Mouse (Mus musculus): Measurements from ENCODE around the gene Cluap1. TPM values are rescaled to one million over a fixed set of nuclear protein-coding genes. Genes with fewer than 3 reads are reported as not detected.

The Cluap1 gene
- total RNA-seq, 1 experiment: 12.6 TPM

- Histone ChIP-seq H3K36me3 (ENCODE audit: control insufficient read depth, insufficient read depth, low read length, poor library complexity, severe bottlenecking) (peaks cover 5% of the 10 kb centered on the region; the same call in 1 of the 2 replicates), H3K27ac (ENCODE audit: insufficient read depth, low read depth, low read length, poor library complexity, severe bottlenecking) (no peak overlapping the region), H3K9me3 (ENCODE audit: control insufficient read depth, insufficient read depth, low read depth, low read length) (no peaks in the 10 kb centered on the region), H3K9ac (ENCODE audit: insufficient read depth, low read depth, low read length, poor library complexity, severe bottlenecking) (no peak overlapping the region), H3K4me3 (ENCODE audit: insufficient read depth in 1 of 2, low read depth in 1 of 2, low read length in 2 of 2, poor library complexity in 1 of 2, severe bottlenecking in 1 of 2) (no peak overlapping the region), H3K4me1 (ENCODE audit: control insufficient read depth in 2 of 2, insufficient read depth in 2 of 2, low read length in 2 of 2, poor library complexity in 1 of 2) (peaks cover 2% of the 10 kb centered on the region in 2 experiments; a peak in 1 of 4 replicates)
- no peak for DNase-seq (ENCODE audit: low read depth, low spot score)
- TF ChIP-seq MAFK (IDR thresholded peaks at IDR 0.05; ENCODE audit: insufficient read depth, low read depth, low read length) (no peak), HCFC1 (IDR thresholded peaks at IDR 0.05; ENCODE audit: borderline replicate concordance, insufficient read depth, low read length) (no peak), ZNF384 (IDR thresholded peaks at IDR 0.05; ENCODE audit: low read depth, low read length) (no peak), ZC3H11A (IDR thresholded peaks at IDR 0.05; ENCODE audit: borderline replicate concordance, low read depth, low read length) (no peak), CHD2 (IDR thresholded peaks at IDR 0.05; ENCODE audit: low read depth, low read length) (no peak)
- in situ Hi-C loops (cut with MboI; ENCODE audit: low sequenced_read_pairs in 2 of 2, unreplicated experiment in 2 of 2): no loop called here
Observed at GRCm38 (mm10) chr16:3928582-3928981, 20.0 kb downstream of the Cluap1 start.

- in situ Hi-C loops (cut with MboI; ENCODE audit: low sequenced_read_pairs in 2 of 2, unreplicated experiment in 2 of 2): no loop called here
- Histone ChIP-seq H3K9me3 (ENCODE audit: control insufficient read depth, insufficient read depth, low read depth, low read length) (no peaks in the 10 kb centered on the region), H3K36me3 (ENCODE audit: control insufficient read depth, insufficient read depth, low read length, poor library complexity, severe bottlenecking) (peaks cover 3% of the 10 kb centered on the region; the same call in 1 of the 2 replicates), H3K4me1 (ENCODE audit: control insufficient read depth in 2 of 2, insufficient read depth in 2 of 2, low read length in 2 of 2, poor library complexity in 1 of 2) (peaks cover 2% of the 10 kb centered on the region in 2 experiments; a peak in 1 of 4 replicates), H3K9ac (ENCODE audit: insufficient read depth, low read depth, low read length, poor library complexity, severe bottlenecking) (no peak overlapping the region), H3K27ac (ENCODE audit: insufficient read depth, low read depth, low read length, poor library complexity, severe bottlenecking) (no peak overlapping the region), H3K4me3 (ENCODE audit: insufficient read depth in 1 of 2, low read depth in 1 of 2, low read length in 2 of 2, poor library complexity in 1 of 2, severe bottlenecking in 1 of 2) (no peak overlapping the region)
- no peak for TF ChIP-seq CHD2 (IDR thresholded peaks at IDR 0.05; ENCODE audit: low read depth, low read length)
- TF ChIP-seq ZC3H11A (IDR thresholded peaks at IDR 0.05; ENCODE audit: borderline replicate concordance, low read depth, low read length): no peak
- no peak for TF ChIP-seq MAFK (IDR thresholded peaks at IDR 0.05; ENCODE audit: insufficient read depth, low read depth, low read length)
- no peak for TF ChIP-seq HCFC1 (IDR thresholded peaks at IDR 0.05; ENCODE audit: borderline replicate concordance, insufficient read depth, low read length)
- TF ChIP-seq ZNF384 (IDR thresholded peaks at IDR 0.05; ENCODE audit: low read depth, low read length): no peak
- no peak for DNase-seq (ENCODE audit: low read depth, low spot score)
Observed at GRCm38 (mm10) chr16:3929151-3929550, 20.6 kb downstream of the Cluap1 start.

GRCm38 (mm10) chr16:3933536-3933935 is 24.9 kb downstream of the Cluap1 start:
- TF ChIP-seq MAFK (IDR thresholded peaks at IDR 0.05; ENCODE audit: insufficient read depth, low read depth, low read length) (no peak), CHD2 (IDR thresholded peaks at IDR 0.05; ENCODE audit: low read depth, low read length) (no peak), HCFC1 (IDR thresholded peaks at IDR 0.05; ENCODE audit: borderline replicate concordance, insufficient read depth, low read length) (no peak), ZNF384 (IDR thresholded peaks at IDR 0.05; ENCODE audit: low read depth, low read length) (no peak), ZC3H11A (IDR thresholded peaks at IDR 0.05; ENCODE audit: borderline replicate concordance, low read depth, low read length) (no peak)
- Histone ChIP-seq H3K9me3 (ENCODE audit: control insufficient read depth, insufficient read depth, low read depth, low read length) (no peaks in the 10 kb centered on the region), H3K27ac (ENCODE audit: insufficient read depth, low read depth, low read length, poor library complexity, severe bottlenecking) (no peak overlapping the region), H3K4me3 (ENCODE audit: insufficient read depth in 1 of 2, low read depth in 1 of 2, low read length in 2 of 2, poor library complexity in 1 of 2, severe bottlenecking in 1 of 2) (no peak overlapping the region), H3K36me3 (ENCODE audit: control insufficient read depth, insufficient read depth, low read length, poor library complexity, severe bottlenecking) (peaks cover 8% of the 10 kb centered on the region; the same call in 1 of the 2 replicates), H3K4me1 (ENCODE audit: control insufficient read depth in 2 of 2, insufficient read depth in 2 of 2, low read length in 2 of 2, poor library complexity in 1 of 2) (peaks cover 2% of the 10 kb centered on the region in 2 experiments; a peak in 1 of 4 replicates), H3K9ac (ENCODE audit: insufficient read depth, low read depth, low read length, poor library complexity, severe bottlenecking) (no peak overlapping the region)
- no peak for DNase-seq (ENCODE audit: low read depth, low spot score)
- in situ Hi-C loops (cut with MboI; ENCODE audit: low sequenced_read_pairs in 2 of 2, unreplicated experiment in 2 of 2): no loop called here

DNA sequence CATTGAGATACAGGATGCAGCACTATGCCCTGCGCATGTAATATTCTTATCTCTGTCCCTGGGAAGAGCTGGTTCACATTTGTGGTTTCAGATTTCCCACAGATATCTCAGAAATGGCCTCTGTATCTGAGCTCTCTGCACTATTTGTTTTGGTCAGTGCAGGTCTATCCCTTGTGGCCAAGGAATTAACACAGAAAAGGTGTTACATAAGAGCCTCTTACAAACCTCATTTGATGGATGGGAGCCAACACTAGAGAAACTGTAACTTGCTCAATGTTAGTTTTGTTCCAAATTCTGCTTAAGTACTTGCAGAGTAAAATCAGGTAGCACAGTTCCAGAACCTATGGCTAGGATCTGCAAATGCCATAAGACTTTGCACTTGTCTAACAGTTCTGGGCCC is 25.5 kb downstream of the Cluap1 start:
- TF ChIP-seq ZNF384 (IDR thresholded peaks at IDR 0.05; ENCODE audit: low read depth, low read length) (no peak), MAFK (IDR thresholded peaks at IDR 0.05; ENCODE audit: insufficient read depth, low read depth, low read length) (no peak), CHD2 (IDR thresholded peaks at IDR 0.05; ENCODE audit: low read depth, low read length) (no peak), HCFC1 (IDR thresholded peaks at IDR 0.05; ENCODE audit: borderline replicate concordance, insufficient read depth, low read length) (no peak), ZC3H11A (IDR thresholded peaks at IDR 0.05; ENCODE audit: borderline replicate concordance, low read depth, low read length) (no peak)
- Histone ChIP-seq H3K9ac (ENCODE audit: insufficient read depth, low read depth, low read length, poor library complexity, severe bottlenecking) (no peak overlapping the region), H3K36me3 (ENCODE audit: control insufficient read depth, insufficient read depth, low read length, poor library complexity, severe bottlenecking) (peaks cover 8% of the 10 kb centered on the region; the same call in 1 of the 2 replicates), H3K4me3 (ENCODE audit: insufficient read depth in 1 of 2, low read depth in 1 of 2, low read length in 2 of 2, poor library complexity in 1 of 2, severe bottlenecking in 1 of 2) (no peak overlapping the region), H3K27ac (ENCODE audit: insufficient read depth, low read depth, low read length, poor library complexity, severe bottlenecking) (no peak overlapping the region), H3K4me1 (ENCODE audit: control insufficient read depth in 2 of 2, insufficient read depth in 2 of 2, low read length in 2 of 2, poor library complexity in 1 of 2) (peaks cover 1 to 2% of the 10 kb centered on the region in 2 experiments; a peak in 1 of 4 replicates), H3K9me3 (ENCODE audit: control insufficient read depth, insufficient read depth, low read depth, low read length) (no peaks in the 10 kb centered on the region)
- DNase-seq (ENCODE audit: low read depth, low spot score): no peak
- in situ Hi-C loops (cut with MboI; ENCODE audit: low sequenced_read_pairs in 2 of 2, unreplicated experiment in 2 of 2): no loop called here

Measured in ES-E14 (cell line).